Mouse (Mus musculus) MEL (cell line): ENCODE data around the gene Serinc5. TPM values are rescaled to one million over a fixed set of nuclear protein-coding genes. Genes with fewer than 3 reads are reported as not detected.

Experiments used
- DNase-seq: peaks from one replicate; pipeline ENCODE4 v3.0.0; 2011; ENCODE audit warnings: low read depth, low spot score
- H3K27ac ChIP-seq: 2 replicates; pipeline ENCODE4 v1.5.1; 2012; ENCODE audit warnings: low read depth, mild to moderate bottlenecking, control low read depth, low read length, moderate library complexity; ENCODE audit not compliant: control insufficient read depth
- H3K27me3 ChIP-seq, 2 experiments: fragments of 150-350 bp in 1 of 2; sonication (generic) in 1 of 2; 2 replicates each; pipeline ENCODE4 v1.6.1; 2012; ENCODE audit warnings: low read length in 2 of 2, mild to moderate bottlenecking in 2 of 2, improper control_type of control experiment in 1 of 2, moderate library complexity in 1 of 2; ENCODE audit not compliant: insufficient read depth in 2 of 2, control insufficient read depth in 1 of 2
- H3K36me3 ChIP-seq, 2 experiments: 2 replicates each; pipeline ENCODE4 v1.6.1; 2012 to 2014; ENCODE audit warnings: low read length in 2 of 2, improper control_type of control experiment in 1 of 2, inconsistent platforms in 1 of 2, mild to moderate bottlenecking in 1 of 2; ENCODE audit not compliant: insufficient read depth in 2 of 2, control insufficient read depth in 1 of 2
- H3K4me1 ChIP-seq, 2 experiments: fragments of 150-350 bp in 1 of 2; sonication (generic) in 1 of 2; 2 replicates each; pipeline ENCODE4 v1.6.1; 2012; ENCODE audit warnings: low read length in 2 of 2, improper control_type of control experiment in 1 of 2, mild to moderate bottlenecking in 1 of 2; ENCODE audit not compliant: insufficient read depth in 2 of 2, control insufficient read depth in 1 of 2
- H3K4me3 ChIP-seq, 2 experiments: fragments of 150-350 bp in 1 of 2; sonication (generic) in 1 of 2; 2 replicates each; pipeline ENCODE4 v1.5.1; 2012; ENCODE audit warnings: low read depth in 2 of 2, low read length in 2 of 2, mild to moderate bottlenecking in 2 of 2, moderate library complexity in 2 of 2, control low read depth in 1 of 2, improper control_type of control experiment in 1 of 2; ENCODE audit not compliant: control insufficient read depth in 1 of 2, insufficient read depth in 1 of 2
- H3K79me2 ChIP-seq: 2 replicates; pipeline ENCODE4 v1.6.1; 2012; ENCODE audit warnings: mild to moderate bottlenecking, low read length, moderate library complexity; ENCODE audit not compliant: control insufficient read depth, poor library complexity, insufficient read depth
- H3K9ac ChIP-seq: 2 replicates; pipeline ENCODE4 v1.6.1; 2012; ENCODE audit warnings: low read depth, mild to moderate bottlenecking, control low read depth, low read length, moderate library complexity; ENCODE audit not compliant: control insufficient read depth, poor library complexity, severe bottlenecking
- H3K9me3 ChIP-seq: fragments of 150-350 bp; sonication (generic); replicated peaks from 2 replicates; pipeline ENCODE4 v1.6.1; 2012; ENCODE audit warnings: mild to moderate bottlenecking, low read length, improper control_type of control experiment, moderate library complexity; ENCODE audit not compliant: insufficient read depth
- CHD2 ChIP-seq: IDR thresholded peaks from 2 replicates; pipeline ENCODE4 v1.6.1; 2011; ENCODE audit warnings: low read length, improper control_type of control experiment
- CTCF ChIP-seq, 3 experiments: IDR thresholded peaks in 2 of 3; conservative IDR thresholded peaks in 1 of 3; 2 replicates each; pipeline ENCODE4 v1.5.1; 2011 to 2012; ENCODE audit warnings: low read length in 3 of 3, low read depth in 2 of 3, mild to moderate bottlenecking in 2 of 3, improper control_type of control experiment in 1 of 3, inconsistent platforms in 1 of 3, mixed read lengths in 1 of 3, moderate library complexity in 1 of 3; ENCODE audit not compliant: control insufficient read depth in 1 of 3, insufficient read depth in 1 of 3, poor library complexity in 1 of 3, severe bottlenecking in 1 of 3
- E2F4 ChIP-seq: IDR thresholded peaks from 2 replicates; pipeline ENCODE4 v1.6.1; 2011; ENCODE audit warnings: low read depth, low read length, improper control_type of control experiment, borderline replicate concordance
- EP300 ChIP-seq, 2 experiments: IDR thresholded peaks; 2 replicates each; pipeline ENCODE4 v1.6.1; 2011; ENCODE audit warnings: improper control_type of control experiment in 2 of 2, low read length in 2 of 2, low read depth in 1 of 2, mild to moderate bottlenecking in 1 of 2
- ETS1 ChIP-seq: IDR thresholded peaks from 2 replicates; pipeline ENCODE4 v1.6.1; 2012; ENCODE audit warnings: low read depth, mild to moderate bottlenecking, inconsistent platforms, low read length, improper control_type of control experiment, moderate library complexity
- GABPA ChIP-seq: IDR thresholded peaks from 2 replicates; pipeline ENCODE4 v1.6.1; 2012; ENCODE audit warnings: low read depth, mild to moderate bottlenecking, inconsistent platforms, low read length, improper control_type of control experiment, moderate library complexity
- KAT2A ChIP-seq: conservative IDR thresholded peaks from 2 replicates; pipeline ENCODE4 v1.6.1; 2012; ENCODE audit warnings: low read depth, low read length, improper control_type of control experiment, inconsistent platforms
- MAX ChIP-seq: IDR thresholded peaks from 2 replicates; pipeline ENCODE4 v1.6.1; 2011; ENCODE audit warnings: low read length, improper control_type of control experiment
- MYB ChIP-seq: IDR thresholded peaks from 2 replicates; pipeline ENCODE4 v1.6.1; 2011; ENCODE audit warnings: mild to moderate bottlenecking, low read depth, low read length, improper control_type of control experiment
- NELFE ChIP-seq: IDR thresholded peaks from 2 replicates; pipeline ENCODE4 v1.6.1; 2011; ENCODE audit warnings: low read depth, low read length, improper control_type of control experiment
- RCOR1 ChIP-seq: IDR thresholded peaks from 2 replicates; pipeline ENCODE4 v1.6.1; 2012; ENCODE audit warnings: low read depth, mild to moderate bottlenecking, inconsistent platforms, low read length, improper control_type of control experiment
- SMC3 ChIP-seq: IDR thresholded peaks from 2 replicates; pipeline ENCODE4 v1.6.1; 2011; ENCODE audit warnings: low read depth, low read length, improper control_type of control experiment
- TBP ChIP-seq: IDR thresholded peaks from 2 replicates; pipeline ENCODE4 v1.8.0; 2011; ENCODE audit warnings: low read depth, low read length, improper control_type of control experiment
- TCF12 ChIP-seq: IDR thresholded peaks from 2 replicates; pipeline ENCODE4 v1.6.1; 2014; ENCODE audit warnings: low read depth, mild to moderate bottlenecking, inconsistent platforms, low read length, improper control_type of control experiment, moderate library complexity
- USF1 ChIP-seq: IDR thresholded peaks from 2 replicates; pipeline ENCODE4 v1.6.1; 2014; ENCODE audit warnings: low read depth, mild to moderate bottlenecking, inconsistent platforms, low read length, improper control_type of control experiment, moderate library complexity
- USF2 ChIP-seq, 2 experiments: IDR thresholded peaks; 2 replicates each; pipeline ENCODE4 v1.6.1; 2011 to 2012; ENCODE audit warnings: improper control_type of control experiment in 2 of 2, low read length in 2 of 2, borderline replicate concordance in 1 of 2, inconsistent platforms in 1 of 2, low read depth in 1 of 2, mild to moderate bottlenecking in 1 of 2; ENCODE audit not compliant: insufficient read depth in 1 of 2
- ZC3H11A ChIP-seq: IDR thresholded peaks from 2 replicates; pipeline ENCODE4 v1.6.1; 2012; ENCODE audit warnings: low read depth, mild to moderate bottlenecking, inconsistent platforms, low read length, improper control_type of control experiment
- ZKSCAN1 ChIP-seq: IDR thresholded peaks from 2 replicates; pipeline ENCODE4 v1.6.1; 2012; ENCODE audit warnings: low read depth, mild to moderate bottlenecking, inconsistent platforms, low read length, improper control_type of control experiment, moderate library complexity
- ZMIZ1 ChIP-seq: IDR thresholded peaks from 2 replicates; pipeline ENCODE4 v1.6.1; 2012; ENCODE audit warnings: low read depth, mild to moderate bottlenecking, inconsistent platforms, low read length, improper control_type of control experiment, moderate library complexity
- ZNF384 ChIP-seq: IDR thresholded peaks from 2 replicates; pipeline ENCODE4 v1.6.1; 2012; ENCODE audit warnings: low read depth, mild to moderate bottlenecking, inconsistent platforms, low read length, improper control_type of control experiment
- polyA plus RNA-seq, 2 experiments: library from polyadenylated mRNA; stranded (reverse) in 1 of 2; unstranded in 1 of 2; fragments of >175 nt in 1 of 2; fragments of >200 nt in 1 of 2; gene quantifications; 2 replicates each; pipeline versions ENCODE4 v1.2.1 to v1.2.4; 2012; ENCODE audit warnings: low replicate concordance in 2 of 2, low read depth in 1 of 2; ENCODE audit not compliant: insufficient read length in 2 of 2, insufficient read depth in 1 of 2, missing spikeins in 1 of 2
- total RNA-seq: library from RNA; depleted of rRNA; stranded (reverse); fragments of 300-350 nt; gene quantifications from 2 replicates; pipeline ENCODE4 v1.2.3, GENCODE M21; 2012

Serinc5 gene
- total and polyA plus RNA-seq, 3 experiments = 4.0 to 8.8 TPM; not detected in 1

DNA sequence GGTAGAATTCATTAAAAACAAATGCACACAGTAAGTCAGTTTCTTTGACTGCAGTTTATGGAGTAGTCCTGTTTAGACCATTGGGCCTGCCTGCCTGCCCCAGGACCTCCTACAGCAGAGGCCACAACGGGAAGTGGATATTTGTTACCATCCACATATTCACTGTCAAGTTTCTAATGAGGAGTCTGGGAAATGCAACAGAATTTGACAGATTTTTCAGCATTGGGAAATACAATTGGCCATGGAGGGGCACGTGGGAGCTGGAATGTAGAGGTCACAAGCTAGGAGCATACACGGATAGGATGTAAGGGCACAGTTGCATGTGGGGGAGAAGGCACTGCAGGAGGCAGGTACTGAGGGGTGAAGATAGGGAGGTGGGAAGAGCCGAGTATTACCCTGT is 21.7 kb downstream of the Serinc5 start:
- no peaks in the 10 kb centered on the region for H3K27me3 ChIP-seq

DNA sequence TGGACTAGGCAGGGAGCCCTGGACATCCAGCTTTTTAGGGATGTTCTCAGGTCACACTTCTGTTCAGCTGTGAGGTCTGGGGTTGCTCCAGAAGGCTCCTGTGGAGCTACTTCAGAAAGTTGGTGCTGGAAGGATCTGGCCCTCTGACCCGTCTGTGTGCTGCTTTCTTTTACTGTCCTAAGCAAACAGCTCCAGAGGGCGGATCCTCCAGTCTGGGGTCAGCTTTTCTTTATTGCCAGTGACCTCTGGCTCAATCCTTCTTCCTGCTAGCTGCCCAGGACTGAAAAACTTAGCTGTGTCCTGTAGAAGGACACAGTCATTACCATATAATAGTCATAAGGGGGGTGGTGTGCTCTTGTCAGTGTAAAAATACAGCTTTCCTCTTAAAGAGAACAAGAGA is 24.1 kb downstream of the Serinc5 start:
- no peak overlapping the region for H3K27ac ChIP-seq
- H3K9ac ChIP-seq = no peak overlapping the region

More for the DNA sequence above, 21.7 kb downstream of the Serinc5 start:
- H3K4me1 ChIP-seq = peaks cover 13% of the 10 kb centered on the region in 2 experiments
- H3K9me3 ChIP-seq = no peaks in the 10 kb centered on the region
- no peaks in the 10 kb centered on the region for H3K79me2 ChIP-seq
- no peak overlapping the region for H3K9ac ChIP-seq
- DNase-seq = no peak
- no peak overlapping the region for H3K4me3 ChIP-seq
- TF ChIP-seq NELFE (no peak), TBP (no peak), CHD2 (no peak), ZKSCAN1 (no peak), SMC3 (no peak), USF2 (IDR thresholded peaks at IDR 0.05; ENCODE audit: borderline replicate concordance in 1 of 2, insufficient read depth in 1 of 2, low read depth in 1 of 2, low read length in 2 of 2) (no peak), RCOR1 (no peak), MYB (no peak), E2F4 (no peak), KAT2A (no peak), MAX (no peak)
- H3K36me3 ChIP-seq = peaks cover 0 to 15% of the 10 kb centered on the region in 2 experiments; a peak in 2 of 4 replicates
- no peak overlapping the region for H3K27ac ChIP-seq

More for the DNA sequence above, 24.1 kb downstream of the Serinc5 start:
- no peaks in the 10 kb centered on the region for H3K27me3 ChIP-seq
- TF ChIP-seq MYB (no peak), CTCF (IDR thresholded peaks at IDR 0.05 in 2 of 3, conservative IDR thresholded peaks at IDR 0.05 in 1 of 3; ENCODE audit: control insufficient read depth in 1 of 3, insufficient read depth in 1 of 3, low read depth in 2 of 3, low read length in 3 of 3, poor library complexity in 1 of 3, severe bottlenecking in 1 of 3) (no peak), RCOR1 (no peak), SMC3 (no peak), GABPA (no peak), ZMIZ1 (no peak), EP300 (IDR thresholded peaks at IDR 0.05; ENCODE audit: low read depth in 1 of 2, low read length in 2 of 2) (no peak), TCF12 (no peak), USF1 (no peak), ZNF384 (no peak), ZC3H11A (no peak), ETS1 (no peak), CHD2 (no peak), KAT2A (no peak)
- H3K36me3 ChIP-seq = peaks cover 0 to 25% of the 10 kb centered on the region in 2 experiments; a peak in 2 of 4 replicates
- no peaks in the 10 kb centered on the region for H3K79me2 ChIP-seq
- H3K4me1 ChIP-seq = peaks cover 10 to 22% of the 10 kb centered on the region in 2 experiments
- no peak overlapping the region for H3K4me3 ChIP-seq
- no peaks in the 10 kb centered on the region for H3K9me3 ChIP-seq
- DNase-seq = no peak
